Mouse (Mus musculus): ENCODE results near the gene Amhr2.

GRCm38 (mm10) chr15:102407681-102408557 is 37.2 kb upstream of the Amhr2 start:
- TF ChIP-seq CTCF (conservative IDR thresholded peaks at IDR 0.05; ENCODE audit: insufficient read depth, insufficient read length, low read depth, low read length) (no peak), POLR2A (IDR thresholded peaks at IDR 0.05; ENCODE audit: low read depth, low read length) (no peak)

Measured in kidney, adult 2 months (tissue).